ENCODE assay signal across 8 mouse cellular contexts in genomic region chr4:124881341-124881908, GRCm38 (mm10). TPM values are rescaled to one million over a fixed set of nuclear protein-coding genes. Genes with fewer than 3 reads are reported as not detected.
DNase-seq lines count a peak whose midpoint lies in the region; ATAC-seq lines count a peak whose summit lies in the region.

No protein-coding gene starts in this region.

- H3K27me3 ChIP-seq in heart, embryonic 16.5 days (ENCODE audit: control insufficient read depth, insufficient read depth, low read length): peaks cover 70% of the 10 kb centered on the region
- H3K27me3 ChIP-seq in neural tube, embryonic 14.5 days (ENCODE audit: control insufficient read depth, insufficient read depth, low read length): no peaks in the 10 kb centered on the region; the same call in 1 of the 2 replicates

- no peaks in the 10 kb centered on the region for H3K36me3 ChIP-seq in heart, embryonic 16.5 days (ENCODE audit: control insufficient read depth, insufficient read depth)
- no peaks in the 10 kb centered on the region for H3K36me3 ChIP-seq in neural tube, embryonic 14.5 days (ENCODE audit: control insufficient read depth, insufficient read depth, low read length)

- H3K4me2 ChIP-seq in heart, embryonic 16.5 days (ENCODE audit: low read depth, low read length): peak overlapping the region; percentile 44
- peak overlapping the region; percentile 65 for H3K4me2 ChIP-seq in neural tube, embryonic 14.5 days (ENCODE audit: low read depth, low read length)

- under 1% methylated on average over 37 of the region's 37 CpGs for WGBS in heart, embryonic 16.5 days
- under 1% methylated on average over 37 of the region's 37 CpGs for WGBS in neural tube, embryonic 14.5 days

- no peak overlapping the region for H3K27ac ChIP-seq in heart, embryonic 16.5 days (ENCODE audit: low read length)
- no peak overlapping the region for H3K27ac ChIP-seq in neural tube, embryonic 14.5 days (ENCODE audit: low read depth, low read length)

- intact Hi-C loops in heart, postnatal 10 days (cut with DNase I): no loop called here
- intact Hi-C loops in left cerebral cortex, postnatal 25 days (cut with DNase I): no loop called here

- peak overlapping the region; percentile 22 for H3K4me3 ChIP-seq in heart, embryonic 16.5 days (ENCODE audit: low read length)
- peak overlapping the region; percentile 42 for H3K4me3 ChIP-seq in neural tube, embryonic 14.5 days (ENCODE audit: low read depth, low read length)

- DNase-seq in heart, postnatal 10 days: no peak
- peak; percentile 71 to 80 for DNase-seq in cerebellum, postnatal 25 days
- peak; percentile 47 to 70 for DNase-seq in frontal cortex, postnatal 25 days (ENCODE audit: low spot score in 2 of 2)
- DNase-seq in left cerebral cortex, postnatal 25 days (ENCODE audit: low spot score in 2 of 2): peak; percentile 80 to 87
- no peak for DNase-seq in thymus, postnatal 25 days
- DNase-seq in thymus, postnatal 14 days: no peak

- H3K4me1 ChIP-seq in heart, embryonic 16.5 days (ENCODE audit: control insufficient read depth, insufficient read depth, low read length): peaks cover 6% of the 10 kb centered on the region; the same call in 1 of the 2 replicates
- 0 out of 2 replicates have a peak, but pooled peaks cover 7% of the 10 kb centered on the region for H3K4me1 ChIP-seq in neural tube, embryonic 14.5 days (ENCODE audit: control insufficient read depth, insufficient read depth, low read length)

- no peak overlapping the region for H3K9ac ChIP-seq in heart, embryonic 16.5 days (ENCODE audit: low read length)
- peak overlapping the region; percentile 55 for H3K9ac ChIP-seq in neural tube, embryonic 14.5 days (replicated peaks; ENCODE audit: low read depth, low read length)

- no peak for ATAC-seq in heart, embryonic 16.5 days (replicated peaks; ENCODE audit: extremely low read depth, insufficient read depth, low FRiP score)
- ATAC-seq in neural tube, embryonic 14.5 days (ENCODE audit: low read depth): peak; percentile 96

- H3K9me3 ChIP-seq in heart, embryonic 16.5 days (replicated peaks; ENCODE audit: control insufficient read depth, low read length): peaks cover 4% of the 10 kb centered on the region; the same call in 1 of the 2 replicates
- H3K9me3 ChIP-seq in neural tube, embryonic 14.5 days (ENCODE audit: control insufficient read depth, low read length): no peaks in the 10 kb centered on the region

RNA-seq across cellular contexts. Expression of gene Epha10, which starts 0.7 kb away (rescaled TPM):
- 0.03 TPM in 1 of 2 replicates, not detected in the other for polyA plus RNA-seq in heart, embryonic 16.5 days (2015; fragmentation: Nextera tagmentation; extraction: Ambion mirVana)
- not detected for total RNA-seq in heart, postnatal 10 days (2021)
- total RNA-seq in left cerebral cortex, postnatal 25 days (2021): 10 to 100 TPM; 46.6 to 49.7 TPM
- polyA plus RNA-seq in neural tube, embryonic 14.5 days (2014; fragmentation: Nextera tagmentation; extraction: Ambion mirVana): 7.4 and 9.3 TPM in 2 replicates

RNA-seq across cellular contexts. Expression of gene Maneal, which starts 19.5 kb away (rescaled TPM):
- 0.07 and 0.29 TPM in 2 replicates for polyA plus RNA-seq in heart, embryonic 16.5 days (2015; fragmentation: Nextera tagmentation; extraction: Ambion mirVana)
- total RNA-seq in heart, postnatal 10 days (2021): under 1 TPM; 0.10 to 0.22 TPM
- 10 to 100 TPM; 49.2 to 51.7 TPM for total RNA-seq in left cerebral cortex, postnatal 25 days (2021)
- 16.5 and 19.0 TPM in 2 replicates for polyA plus RNA-seq in neural tube, embryonic 14.5 days (2014; fragmentation: Nextera tagmentation; extraction: Ambion mirVana)

RNA-seq across cellular contexts. Expression of gene 1110065P20Rik, which starts 30.4 kb away (rescaled TPM):
- 40.0 and 40.8 TPM in 2 replicates for polyA plus RNA-seq in heart, embryonic 16.5 days (2015; fragmentation: Nextera tagmentation; extraction: Ambion mirVana)
- total RNA-seq in heart, postnatal 10 days (2021): 10 to 100 TPM; 28.7 to 33.5 TPM
- total RNA-seq in left cerebral cortex, postnatal 25 days (2021): 10 to 100 TPM; 73.5 to 74.0 TPM
- 86.5 and 104 TPM in 2 replicates for polyA plus RNA-seq in neural tube, embryonic 14.5 days (2014; fragmentation: Nextera tagmentation; extraction: Ambion mirVana)

RNA-seq across cellular contexts. Expression of gene Yrdc, which starts 30.9 kb away (rescaled TPM):
- polyA plus RNA-seq in heart, embryonic 16.5 days (2015; fragmentation: Nextera tagmentation; extraction: Ambion mirVana): 22.3 and 22.6 TPM in 2 replicates
- 10 to 100 TPM; 20.9 to 24.4 TPM for total RNA-seq in heart, postnatal 10 days (2021)
- total RNA-seq in left cerebral cortex, postnatal 25 days (2021): 10 to 100 TPM; 30.6 to 34.9 TPM
- polyA plus RNA-seq in neural tube, embryonic 14.5 days (2014; fragmentation: Nextera tagmentation; extraction: Ambion mirVana): 48.8 and 51.4 TPM in 2 replicates

RNA-seq across cellular contexts. Expression of gene 9930104L06Rik, which starts 55.4 kb away (rescaled TPM):
- 8.8 and 10.3 TPM in 2 replicates for polyA plus RNA-seq in heart, embryonic 16.5 days (2015; fragmentation: Nextera tagmentation; extraction: Ambion mirVana)
- total RNA-seq in heart, postnatal 10 days (2021): 10 to 100 TPM; 10.7 to 11.2 TPM
- total RNA-seq in left cerebral cortex, postnatal 25 days (2021): 10 to 100 TPM; 17.9 TPM
- 6.0 and 6.7 TPM in 2 replicates for polyA plus RNA-seq in neural tube, embryonic 14.5 days (2014; fragmentation: Nextera tagmentation; extraction: Ambion mirVana)

Comparison
In these comparisons a context has a peak if more than half of its experiments do, and no peak if none do; other contexts are left out.
1. DNase-seq: peak in cerebellum, postnatal 25 days (2 of 2), frontal cortex, postnatal 25 days (2 of 2) and left cerebral cortex, postnatal 25 days (2 of 2); none in heart, postnatal 10 days (0 of 2), thymus, postnatal 25 days (single experiment) and thymus, postnatal 14 days (single experiment).
2. RNA of gene Epha10, which starts 0.7 kb away (total RNA-seq): 46.6 to 49.7 TPM in left cerebral cortex, postnatal 25 days; not detected in heart, postnatal 10 days; every median in the first group is over 10 times any median in the second.
3. RNA of gene Maneal, which starts 19.5 kb away (total RNA-seq): 49.2 to 51.7 TPM in left cerebral cortex, postnatal 25 days; 0.10 to 0.22 TPM in heart, postnatal 10 days; every median in the first group is over 10 times any median in the second.